Mouse (Mus musculus) heart, postnatal 36 days (tissue): ENCODE data around the gene Rmnd5a. TPM values are rescaled to one million over a fixed set of nuclear protein-coding genes. Genes with fewer than 3 reads are reported as not detected.
A peak's percentile ranks its signal among the peaks of the same experiment; 100 is the strongest.
"Not testable (repeated sequence)": the region's sequence is repeated elsewhere in the genome, so short reads cannot be mapped to it uniquely, and the experiment has no call there.

ENCODE experiments used
- DNase-seq, 2 experiments: peaks; one replicate each; pipeline ENCODE4 v3.0.0; 2021 to 2022
- intact Hi-C: fragments of 180-260 bp; cut with DNase I; formaldehyde crosslinking; loops from one replicate; pipeline ENCODE4 v1.15.1; 2025
- total RNA-seq, 2 experiments: library from RNA; stranded (reverse); gene quantifications; 2 replicates each; pipeline ENCODE4 v1.2.3; 2021

Gene Rmnd5a
- 10 to 100 TPM; 74.7 to 79.6 TPM for total RNA-seq

GRCm38 (mm10) chr6:71440492-71441250 lies at the start of gene Rmnd5a:
Rmnd5a (minus strand) TSS chr6:71440637.
- peak; percentile 97 to 98 for DNase-seq
- intact Hi-C loops = loop anchor here (1.0 to 5.0 kb wide), 5 partner anchors 54 to 467 kb away; partner anchors contain the start of genes Krcc1, Polr1a and Ptcd3

- intact Hi-C loops = no loop called here
Observed at GRCm38 (mm10) chr6:71487966-71488365, 47.5 kb upstream of the Rmnd5a start.

GRCm38 (mm10) chr6:71486867-71487266 lies 46.4 kb upstream of the Rmnd5a start:
- no peak for DNase-seq
- intact Hi-C loops = no loop called here

More at GRCm38 (mm10) chr6:71487966-71488365, 47.5 kb upstream of the Rmnd5a start:
- DNase-seq = no peak

- intact Hi-C loops = no loop called here
- no peak for DNase-seq
Observed at GRCm38 (mm10) chr6:71486226-71486625, 45.8 kb upstream of the Rmnd5a start.

- DNase-seq = no peak
- intact Hi-C loops = no loop called here
Observed at GRCm38 (mm10) chr6:71485246-71485645, 44.8 kb upstream of the Rmnd5a start.

- no peak for DNase-seq
- intact Hi-C loops = no loop called here
Observed at GRCm38 (mm10) chr6:71481136-71481535, 40.7 kb upstream of the Rmnd5a start.

- no peak for DNase-seq
Observed at GRCm38 (mm10) chr6:71480136-71480535, 39.7 kb upstream of the Rmnd5a start.

GRCm38 (mm10) chr6:71479588-71479987 lies 39.2 kb upstream of the Rmnd5a start:
- intact Hi-C loops, DNase-seq: not testable (repeated sequence)

More at GRCm38 (mm10) chr6:71480136-71480535, 39.7 kb upstream of the Rmnd5a start:
- intact Hi-C loops = no loop called here

GRCm38 (mm10) chr6:71478816-71479568 lies 38.6 kb upstream of the Rmnd5a start:
- intact Hi-C loops, DNase-seq: not testable (repeated sequence)

- intact Hi-C loops = no loop called here
- no peak for DNase-seq
Observed at GRCm38 (mm10) chr6:71476783-71477182, 36.3 kb upstream of the Rmnd5a start.

GRCm38 (mm10) chr6:71475604-71476003 lies 35.2 kb upstream of the Rmnd5a start:
- no peak for DNase-seq
- intact Hi-C loops = no loop called here

- no peak for DNase-seq
Observed at GRCm38 (mm10) chr6:71472786-71473185, 32.3 kb upstream of the Rmnd5a start.

GRCm38 (mm10) chr6:71471830-71472520 lies 31.5 kb upstream of the Rmnd5a start:
- intact Hi-C loops = no loop called here
- no peak for DNase-seq

More at GRCm38 (mm10) chr6:71472786-71473185, 32.3 kb upstream of the Rmnd5a start:
- intact Hi-C loops = no loop called here

GRCm38 (mm10) chr6:71469291-71469690 lies 28.9 kb upstream of the Rmnd5a start:
- intact Hi-C loops = no loop called here
- no peak for DNase-seq

GRCm38 (mm10) chr6:71467766-71468165 lies 27.3 kb upstream of the Rmnd5a start:
- intact Hi-C loops = no loop called here
- no peak for DNase-seq

- intact Hi-C loops = no loop called here
Observed at GRCm38 (mm10) chr6:71465146-71465545, 24.7 kb upstream of the Rmnd5a start.

GRCm38 (mm10) chr6:71457956-71458608 lies 17.6 kb upstream of the Rmnd5a start:
- no peak for DNase-seq
- intact Hi-C loops = no loop called here

More at GRCm38 (mm10) chr6:71465146-71465545, 24.7 kb upstream of the Rmnd5a start:
- no peak for DNase-seq

GRCm38 (mm10) chr6:71453983-71454739 lies 13.7 kb upstream of the Rmnd5a start:
- DNase-seq, intact Hi-C loops: not testable (repeated sequence)

GRCm38 (mm10) chr6:71452792-71453191 lies 12.4 kb upstream of the Rmnd5a start:
- no peak for DNase-seq
- intact Hi-C loops = no loop called here

GRCm38 (mm10) chr6:71445560-71445959 lies 5.1 kb upstream of the Rmnd5a start:
- intact Hi-C loops = no loop called here

More at GRCm38 (mm10) chr6:71445560-71445959, 5.1 kb upstream of the Rmnd5a start:
- no peak for DNase-seq
